ENCODE assay signal across 10 mouse cellular contexts in genomic region chr2:162976001-162976400, GRCm38 (mm10). TPM values are rescaled to one million over a fixed set of nuclear protein-coding genes. Genes with fewer than 3 reads are reported as not detected.
DNase-seq lines count a peak whose midpoint lies in the region; ATAC-seq and TF ChIP-seq lines count a peak whose summit lies in the region.
"Had no signal": no experiment of that assay in that cellular context is flagged by ENCODE, and none has a peak within 500 bp of the region (broad histone marks: within the 10 kb centered on the region; RNA-seq: fewer than 3 reads in every experiment).

No protein-coding gene starts in this region.

- no peaks in the 10 kb centered on the region for H3K4me1 ChIP-seq in heart, embryonic 11.5 days (ENCODE audit: control insufficient read depth, insufficient read depth, low read length)
- H3K4me1 ChIP-seq in lung, embryonic 14.5 days (ENCODE audit: insufficient read depth): no peaks in the 10 kb centered on the region
- H3K4me1 ChIP-seq in embryonic facial prominence, embryonic 10.5 days: peaks cover 26% of the 10 kb centered on the region

- no peak overlapping the region for H3K9ac ChIP-seq in heart, embryonic 11.5 days (ENCODE audit: low read depth, low read length)
- no peak overlapping the region for H3K9ac ChIP-seq in lung, embryonic 14.5 days
- H3K9ac ChIP-seq: embryonic facial prominence, embryonic 13.5 days had no signal

- no peak overlapping the region for H3K27ac ChIP-seq in heart, embryonic 11.5 days (ENCODE audit: low read depth, low read length)
- H3K27ac ChIP-seq in lung, embryonic 14.5 days (ENCODE audit: low read depth): no peak overlapping the region
- H3K27ac ChIP-seq in embryonic facial prominence, embryonic 10.5 days (replicated peaks): no peak overlapping the region
- H3K27ac ChIP-seq: embryonic facial prominence, embryonic 13.5 days; hindbrain, embryonic 10.5 days had no signal

- DNase-seq in heart, adult 18-20 months: peak; percentile 61 to 78
- peak; percentile 73 for DNase-seq in adipocyte (ENCODE audit: low spot score)
- DNase-seq in lung, embryonic 14.5 days: peak; percentile 16
- DNase-seq in thymus, postnatal 0 days (ENCODE audit: low spot score): no peak
- DNase-seq in embryonic facial prominence, embryonic 10.5 days (ENCODE audit: low spot score): no peak

- H3K4me3 ChIP-seq in heart, embryonic 11.5 days (ENCODE audit: low read depth, low read length): no peak overlapping the region
- H3K4me3 ChIP-seq in lung, embryonic 14.5 days (ENCODE audit: low read depth, low read length): no peak overlapping the region
- no peak overlapping the region for H3K4me3 ChIP-seq in embryonic facial prominence, embryonic 10.5 days
- H3K4me3 ChIP-seq: embryonic facial prominence, embryonic 13.5 days; hindbrain, embryonic 10.5 days had no signal

- no peaks in the 10 kb centered on the region for H3K36me3 ChIP-seq in heart, embryonic 11.5 days (ENCODE audit: control insufficient read depth, insufficient read depth, low read length)
- H3K36me3 ChIP-seq in lung, embryonic 14.5 days (ENCODE audit: insufficient read depth): no peaks in the 10 kb centered on the region
- no peaks in the 10 kb centered on the region for H3K36me3 ChIP-seq in embryonic facial prominence, embryonic 10.5 days (replicated peaks)
- H3K36me3 ChIP-seq: embryonic facial prominence, embryonic 13.5 days; hindbrain, embryonic 10.5 days had no signal

- no peaks in the 10 kb centered on the region for H3K27me3 ChIP-seq in heart, embryonic 11.5 days (ENCODE audit: control insufficient read depth, insufficient read depth, low read length)
- no peaks in the 10 kb centered on the region for H3K27me3 ChIP-seq in lung, embryonic 14.5 days (ENCODE audit: insufficient read depth, low read length)
- H3K27me3 ChIP-seq in embryonic facial prominence, embryonic 10.5 days (replicated peaks; ENCODE audit: low read depth, poor library complexity, severe bottlenecking): no peaks in the 10 kb centered on the region
- H3K27me3 ChIP-seq: embryonic facial prominence, embryonic 13.5 days had no signal

- no peaks in the 10 kb centered on the region for H3K9me3 ChIP-seq in heart, embryonic 11.5 days (replicated peaks; ENCODE audit: control insufficient read depth, low read length)
- no peaks in the 10 kb centered on the region for H3K9me3 ChIP-seq in lung, embryonic 14.5 days (ENCODE audit: low read depth, low read length)
- H3K9me3 ChIP-seq in embryonic facial prominence, embryonic 10.5 days: no peaks in the 10 kb centered on the region
- H3K9me3 ChIP-seq: embryonic facial prominence, embryonic 13.5 days; hindbrain, embryonic 10.5 days had no signal

- ATAC-seq in heart, embryonic 11.5 days (replicated peaks; ENCODE audit: insufficient number of reproducible peaks, low FRiP score, low TSS enrichment): no peak
- ATAC-seq in common myeloid progenitor, adult 5-6 weeks (replicated peaks; ENCODE audit: low read depth, poor library complexity, severe bottlenecking): peak; percentile 88
- no peak for ATAC-seq in lung, embryonic 14.5 days (ENCODE audit: insufficient read depth)
- ATAC-seq: midbrain, embryonic 16.5 days had no signal

- 78% methylated on average over 4 of the region's 4 CpGs for WGBS in heart, embryonic 11.5 days (ENCODE audit: insufficient replicate concordance)
- WGBS in lung, embryonic 14.5 days: 58% methylated on average over 4 of the region's 4 CpGs
- 79% methylated on average over 4 of the region's 4 CpGs for WGBS in embryonic facial prominence, embryonic 10.5 days

- no peak for TF ChIP-seq CTCF in lung, embryonic 14.5 days (IDR thresholded peaks at IDR 0.05; ENCODE audit: low read depth)

- no peak overlapping the region for H3K4me2 ChIP-seq in heart, embryonic 11.5 days
- no peak overlapping the region for H3K4me2 ChIP-seq in lung, embryonic 14.5 days
- H3K4me2 ChIP-seq: embryonic facial prominence, embryonic 13.5 days had no signal

RNA-seq across cellular contexts. Expression of gene Sgk2, which starts 11.1 kb away (rescaled TPM):
- total RNA-seq in heart, adult 18-20 months (2021): not detected
- polyA plus RNA-seq in heart, embryonic 11.5 days (2014; fragmentation: Nextera tagmentation; extraction: Ambion mirVana): not detected in 2 replicates
- total RNA-seq in common myeloid progenitor, adult 5-6 weeks (2017): 1.1 TPM in 1 of 2 replicates, not detected in the other
- polyA plus RNA-seq in lung, embryonic 14.5 days (2014; fragmentation: Nextera tagmentation; extraction: Ambion mirVana): not detected in 2 replicates
- polyA plus RNA-seq in thymus, postnatal 0 days (2015; fragmentation: Nextera tagmentation; extraction: Ambion mirVana): 0.10 and 0.22 TPM in 2 replicates
- not detected in 2 replicates for polyA plus RNA-seq in embryonic facial prominence, embryonic 10.5 days (2016; fragmentation: Nextera tagmentation; extraction: Ambion mirVana)
- polyA plus RNA-seq: hindbrain, embryonic 10.5 days; midbrain, embryonic 16.5 days had no signal

RNA-seq across cellular contexts. Expression of gene L3mbtl1, which starts 32.7 kb away (rescaled TPM):
- total RNA-seq in heart, adult 18-20 months (2021): not detected
- polyA plus RNA-seq in heart, embryonic 11.5 days (2014; fragmentation: Nextera tagmentation; extraction: Ambion mirVana): not detected in 2 replicates
- not detected in 2 replicates for total RNA-seq in common myeloid progenitor, adult 5-6 weeks (2017)
- 0.21 TPM in 1 of 2 replicates, not detected in the other for polyA plus RNA-seq in lung, embryonic 14.5 days (2014; fragmentation: Nextera tagmentation; extraction: Ambion mirVana)
- 0.05 TPM in 1 of 2 replicates, not detected in the other for polyA plus RNA-seq in thymus, postnatal 0 days (2015; fragmentation: Nextera tagmentation; extraction: Ambion mirVana)
- 0.06 and 0.19 TPM in 2 replicates for polyA plus RNA-seq in embryonic facial prominence, embryonic 10.5 days (2016; fragmentation: Nextera tagmentation; extraction: Ambion mirVana)

RNA-seq across cellular contexts. Expression of gene Ift52, which starts 41.2 kb away (rescaled TPM):
- total RNA-seq in heart, adult 18-20 months (2021): 10 to 100 TPM; 21.4 to 23.4 TPM
- polyA plus RNA-seq in heart, embryonic 11.5 days (2014; fragmentation: Nextera tagmentation; extraction: Ambion mirVana): 39.8 and 44.1 TPM in 2 replicates
- 24.3 and 29.8 TPM in 2 replicates for total RNA-seq in common myeloid progenitor, adult 5-6 weeks (2017)
- 47.4 and 49.0 TPM in 2 replicates for polyA plus RNA-seq in lung, embryonic 14.5 days (2014; fragmentation: Nextera tagmentation; extraction: Ambion mirVana)
- 54.7 and 59.2 TPM in 2 replicates for polyA plus RNA-seq in thymus, postnatal 0 days (2015; fragmentation: Nextera tagmentation; extraction: Ambion mirVana)
- 50.5 and 51.9 TPM in 2 replicates for polyA plus RNA-seq in embryonic facial prominence, embryonic 10.5 days (2016; fragmentation: Nextera tagmentation; extraction: Ambion mirVana)

RNA-seq across cellular contexts. Expression of gene Srsf6, which starts 44.7 kb away (rescaled TPM):
- 10 to 100 TPM; 61.5 to 68.1 TPM for total RNA-seq in heart, adult 18-20 months (2021)
- 155 and 164 TPM in 2 replicates for polyA plus RNA-seq in heart, embryonic 11.5 days (2014; fragmentation: Nextera tagmentation; extraction: Ambion mirVana)
- 264 and 289 TPM in 2 replicates for total RNA-seq in common myeloid progenitor, adult 5-6 weeks (2017)
- polyA plus RNA-seq in lung, embryonic 14.5 days (2014; fragmentation: Nextera tagmentation; extraction: Ambion mirVana): 242 and 244 TPM in 2 replicates
- 203 and 212 TPM in 2 replicates for polyA plus RNA-seq in thymus, postnatal 0 days (2015; fragmentation: Nextera tagmentation; extraction: Ambion mirVana)
- 279 and 285 TPM in 2 replicates for polyA plus RNA-seq in embryonic facial prominence, embryonic 10.5 days (2016; fragmentation: Nextera tagmentation; extraction: Ambion mirVana)

Comparison
In these comparisons a context has a peak if more than half of its experiments do, and no peak if none do; other contexts are left out.
1. DNase-seq: peak in heart, adult 18-20 months (2 of 2), adipocyte (single experiment) and lung, embryonic 14.5 days (single experiment); none in thymus, postnatal 0 days (single experiment) and embryonic facial prominence, embryonic 10.5 days (single experiment).